ENCODE assay signal across 9 mouse cellular contexts in genomic region chr5:36324140-36324572, GRCm38 (mm10).
DNase-seq lines count a peak whose midpoint lies in the region; ATAC-seq and TF ChIP-seq lines count a peak whose summit lies in the region.
"Had no signal": no experiment of that assay in that cellular context is flagged by ENCODE, and none has a peak within 500 bp of the region (broad histone marks: within the 10 kb centered on the region; RNA-seq: fewer than 3 reads in every experiment).

No protein-coding gene starts in this region.

- peak; percentile 78; the same call in 1 of the 2 replicates for ATAC-seq in hindbrain, embryonic 14.5 days (ENCODE audit: low FRiP score)
- ATAC-seq in limb, embryonic 13.5 days (ENCODE audit: low FRiP score, low read depth), result peak; percentile 24

- peaks cover 4% of the 10 kb centered on the region; the same call in 1 of the 2 replicates for H3K4me1 ChIP-seq in hindbrain, embryonic 14.5 days (replicated peaks; ENCODE audit: control insufficient read depth, insufficient read depth, low read length)
- peaks cover 48% of the 10 kb centered on the region for H3K4me1 ChIP-seq in limb, embryonic 13.5 days
- H3K4me1 ChIP-seq in thymus, adult 2 months (replicated peaks; ENCODE audit: control insufficient read depth, insufficient read depth, low read length), result peaks cover 15% of the 10 kb centered on the region

- no peaks in the 10 kb centered on the region for H3K36me3 ChIP-seq in hindbrain, embryonic 14.5 days (replicated peaks; ENCODE audit: control insufficient read depth, insufficient read depth)
- H3K36me3 ChIP-seq in limb, embryonic 13.5 days, result no peaks in the 10 kb centered on the region
- H3K36me3 ChIP-seq in thymus, adult 2 months (ENCODE audit: control insufficient read depth, insufficient read depth, low read length), result no peaks in the 10 kb centered on the region

- TF ChIP-seq CTCF in thymus, adult 2 months (IDR thresholded peaks at IDR 0.05; ENCODE audit: borderline replicate concordance, control insufficient read depth, extremely low read depth, insufficient read depth, low read length, poor library complexity), result no peak

- H3K9ac ChIP-seq in hindbrain, embryonic 14.5 days, result no peak overlapping the region
- no peak overlapping the region for H3K9ac ChIP-seq in limb, embryonic 13.5 days

- H3K9me3 ChIP-seq in hindbrain, embryonic 14.5 days (ENCODE audit: control insufficient read depth, low read length), result no peaks in the 10 kb centered on the region
- no peaks in the 10 kb centered on the region for H3K9me3 ChIP-seq in limb, embryonic 13.5 days

- peak; percentile 25 for DNase-seq in adrenal gland, adult 2 months
- no peak for DNase-seq in adrenal gland, adult 18-20 months (ENCODE audit: low spot score in 2 of 2)
- peak; percentile 92 for DNase-seq in retina, postnatal 1 day
- no peak for DNase-seq in retina, embryonic 14.5 days (ENCODE audit: low spot score)
- peak; percentile 65 for DNase-seq in hindbrain, embryonic 14.5 days (ENCODE audit: low spot score)
- peak; percentile 72 for DNase-seq in right cerebral cortex, adult 18-20 months
- DNase-seq in thymus, adult 2 months, result no peak

- no peak overlapping the region for H3K4me2 ChIP-seq in hindbrain, embryonic 14.5 days (replicated peaks)
- no peak overlapping the region for H3K4me2 ChIP-seq in limb, embryonic 13.5 days (replicated peaks)

- WGBS in hindbrain, embryonic 14.5 days, result 39% methylated on average over 9 of the region's 9 CpGs
- 28% methylated on average over 9 of the region's 9 CpGs for WGBS in limb, embryonic 13.5 days
- 91% methylated on average over 9 of the region's 9 CpGs for WGBS in thymus, adult 2 months

- no peak overlapping the region for H3K4me3 ChIP-seq in hindbrain, embryonic 14.5 days (replicated peaks; ENCODE audit: low read length)
- H3K4me3 ChIP-seq in limb, embryonic 13.5 days, result no peak overlapping the region
- no peak overlapping the region for H3K4me3 ChIP-seq in thymus, adult 2 months (ENCODE audit: control insufficient read depth, insufficient read depth, low read length)

- TF ChIP-seq POLR2A in thymus, adult 2 months (IDR thresholded peaks at IDR 0.05; ENCODE audit: control insufficient read depth, extremely low read depth, insufficient read depth, low read length, poor library complexity), result no peak

- no peaks in the 10 kb centered on the region for H3K27me3 ChIP-seq in hindbrain, embryonic 14.5 days (ENCODE audit: control insufficient read depth, insufficient read depth, low read length)
- no peaks in the 10 kb centered on the region for H3K27me3 ChIP-seq in limb, embryonic 13.5 days
- no peaks in the 10 kb centered on the region for H3K27me3 ChIP-seq in thymus, adult 2 months (ENCODE audit: control insufficient read depth, insufficient read depth, low read length)

- H3K27ac ChIP-seq in hindbrain, embryonic 14.5 days, result peak overlapping the region; percentile 51; the same call in 1 of the 2 replicates
- H3K27ac ChIP-seq in limb, embryonic 13.5 days, result peak overlapping the region; percentile 73; the same call in 1 of the 2 replicates
- H3K27ac ChIP-seq in thymus, adult 2 months (ENCODE audit: control insufficient read depth, insufficient read depth, low read length), result no peak overlapping the region
- H3K27ac ChIP-seq: macrophage had no signal

Comparison
In these comparisons a context has a peak if more than half of its experiments do, and no peak if none do; other contexts are left out.
1. DNase-seq: peak in adrenal gland, adult 2 months (single experiment), retina, postnatal 1 day (single experiment), hindbrain, embryonic 14.5 days (single experiment) and right cerebral cortex, adult 18-20 months (single experiment); none in adrenal gland, adult 18-20 months (0 of 2), retina, embryonic 14.5 days (single experiment) and thymus, adult 2 months (single experiment).